Mouse (Mus musculus) limb, embryonic 15.5 days (tissue): ENCODE measurements around the gene Zrsr2. TPM values are rescaled to one million over a fixed set of nuclear protein-coding genes. Genes with fewer than 3 reads are reported as not detected.

ENCODE experiments used
- polyA plus RNA-seq: library from polyadenylated mRNA; unstranded; fragments of >200 nt; fragmentation: Nextera tagmentation; extraction: Ambion mirVana; gene quantifications from 2 replicates; pipeline ENCODE4 v1.2.1, GENCODE M21; 2015

Zrsr2 gene
- polyA plus RNA-seq, 1 experiment from 2014 or later, result 57.6 TPM

Other genes with a start within 250 kb of the Zrsr2 start
- 0.24 and 0.29 TPM in 2 replicates for gene Rnf138rt1, start 197.3 kb downstream of the Zrsr2 start, polyA plus RNA-seq
- 33.0 and 33.7 TPM in 2 replicates for gene Ap1s2, start 49.6 kb downstream of the Zrsr2 start, polyA plus RNA-seq
- gene Car5b, start 69.3 kb upstream of the Zrsr2 start, polyA plus RNA-seq, result 1.0 and 1.2 TPM in 2 replicates
- gene Siah1b, start 117.8 kb upstream of the Zrsr2 start, polyA plus RNA-seq, result 19.8 and 21.1 TPM in 2 replicates
- 0.19 TPM in 1 of 2 replicates, not detected in the other for gene Cltrn, start 130.2 kb upstream of the Zrsr2 start, polyA plus RNA-seq
- 15.6 and 16.2 TPM in 2 replicates for gene Ace2, start 180.7 kb upstream of the Zrsr2 start, polyA plus RNA-seq